Mouse (Mus musculus) embryonic facial prominence, embryonic 11.5 days (tissue): ENCODE results near the gene Spout1. TPM values are rescaled to one million over a fixed set of nuclear protein-coding genes. Genes with fewer than 3 reads are reported as not detected.

ENCODE experiments used
- ATAC-seq: fragments of 200-750 bp; cut with Nextera tagmentation; replicated peaks from 2 replicates; pipeline ENCODE4 v1.8.0; 2017; ENCODE audit warnings: low read depth; ENCODE audit not compliant: insufficient number of reproducible peaks, low FRiP score, low TSS enrichment
- DNase-seq: peaks from one replicate; pipeline ENCODE4 v3.0.0-alpha.2; 2015; ENCODE audit warnings: low spot score
- H3K27ac ChIP-seq: fragments of 300-500 bp; sonication (generic); replicated peaks from 2 replicates; pipeline ENCODE4 v1.5.1; 2014; ENCODE audit warnings: mild to moderate bottlenecking, low read depth, low read length, control low read depth
- H3K27me3 ChIP-seq: fragments of 300-500 bp; sonication (generic); 2 replicates; pipeline ENCODE4 v1.6.1; 2014; ENCODE audit warnings: mild to moderate bottlenecking, low read length, moderate library complexity, mixed read lengths; ENCODE audit not compliant: control insufficient read depth, insufficient read depth
- H3K36me3 ChIP-seq: fragments of 300-500 bp; sonication (generic); replicated peaks from 2 replicates; pipeline ENCODE4 v1.6.1; 2014; ENCODE audit warnings: low read depth, mild to moderate bottlenecking, low read length, moderate library complexity, mixed read lengths; ENCODE audit not compliant: control insufficient read depth, insufficient read depth
- H3K4me1 ChIP-seq: fragments of 300-500 bp; sonication (generic); 2 replicates; pipeline ENCODE4 v1.6.1; 2014; ENCODE audit warnings: low read length, mixed read lengths; ENCODE audit not compliant: control insufficient read depth, insufficient read depth
- H3K4me2 ChIP-seq: fragments of 300-500 bp; sonication (generic); 2 replicates; pipeline ENCODE4 v1.6.1; 2014; ENCODE audit warnings: low read depth, mild to moderate bottlenecking, control low read depth, low read length, moderate library complexity
- H3K4me3 ChIP-seq: fragments of 300-500 bp; sonication (generic); 2 replicates; pipeline ENCODE4 v1.5.1; 2014; ENCODE audit warnings: low read depth, low read length, control low read depth
- H3K9ac ChIP-seq: fragments of 300-500 bp; sonication (generic); replicated peaks from 2 replicates; pipeline ENCODE4 v1.6.1; 2014; ENCODE audit warnings: mild to moderate bottlenecking, control low read depth, low read length
- H3K9me3 ChIP-seq: fragments of 300-500 bp; sonication (generic); replicated peaks from 2 replicates; pipeline ENCODE4 v1.6.1; 2016; ENCODE audit warnings: mild to moderate bottlenecking, low read length, inconsistent platforms, mixed read lengths; ENCODE audit not compliant: control insufficient read depth
- whole genome bisulfite sequencing: fragments of 180-500 bp; shearing (Covaris S2); extraction: QIAGEN DNeasy Blood & Tissue Kit; methylation state at CpG from one replicate; pipeline ENCODE4 v1.1.7; 2014; 5-methylcytosine and 5-hydroxymethylcytosine counted together
- polyA plus RNA-seq: library from polyadenylated mRNA; unstranded; fragments of >200 nt; fragmentation: Nextera tagmentation; extraction: Ambion mirVana; gene quantifications from 2 replicates; pipeline ENCODE4 v1.2.1, GENCODE M21; 2014

Spout1 gene
- 75.4 and 82.5 TPM in 2 replicates for polyA plus RNA-seq

GRCm38 (mm10) chr2:30177700-30178675 lies at the start of gene Spout1:
Gene Spout1 (minus strand): TSS chr2:30178459.
- peak within 1 kb of the TSS; percentile 53 for H3K4me2 ChIP-seq
- peaks cover 6% of the 10 kb centered on the region for H3K4me1 ChIP-seq
- ATAC-seq (peak; percentile 96), DNase-seq (peak; percentile 97)
- 0 out of 2 replicates have a peak within 1 kb of the TSS, but pooled peaks have one; percentile 10 for H3K27ac ChIP-seq
- H3K9me3 ChIP-seq = no peaks in the 10 kb centered on the region
- H3K4me3 ChIP-seq = peak within 1 kb of the TSS; percentile 73
- peaks cover 10% of the 10 kb centered on the region for H3K36me3 ChIP-seq
- H3K27me3 ChIP-seq = no peaks in the 10 kb centered on the region
- H3K9ac ChIP-seq = peak within 1 kb of the TSS; percentile 78
- WGBS = 2% methylated on average over 54 of the region's 54 CpGs

GRCm38 (mm10) chr2:30216293-30216692 lies 38.0 kb upstream of the Spout1 start:
- Histone ChIP-seq H3K9ac (no peak overlapping the region), H3K4me2 (no peak overlapping the region), H3K4me3 (no peak overlapping the region), H3K9me3 (no peaks in the 10 kb centered on the region), H3K36me3 (no peaks in the 10 kb centered on the region), H3K27ac (no peak overlapping the region), H3K4me1 (no peaks in the 10 kb centered on the region), H3K27me3 (no peaks in the 10 kb centered on the region)
- DNase-seq = no peak
- no peak for ATAC-seq
- WGBS = 93% methylated on average over 5 of the region's 5 CpGs

GRCm38 (mm10) chr2:30215493-30215892 lies 37.2 kb upstream of the Spout1 start:
- no peaks in the 10 kb centered on the region for H3K27me3 ChIP-seq
- ATAC-seq (no peak), DNase-seq (no peak)
- no peak overlapping the region for H3K9ac ChIP-seq
- H3K4me3 ChIP-seq = no peak overlapping the region
- H3K27ac ChIP-seq = no peak overlapping the region
- H3K4me1 ChIP-seq = no peaks in the 10 kb centered on the region
- 79% methylated on average over 6 of the region's 6 CpGs for WGBS
- no peak overlapping the region for H3K4me2 ChIP-seq
- H3K36me3 ChIP-seq = no peaks in the 10 kb centered on the region
- no peaks in the 10 kb centered on the region for H3K9me3 ChIP-seq

GRCm38 (mm10) chr2:30214745-30215144 lies 36.5 kb upstream of the Spout1 start:
- ATAC-seq (no peak), DNase-seq (no peak)
- 81% methylated on average over 3 of the region's 3 CpGs for WGBS

GRCm38 (mm10) chr2:30212951-30213350 lies 34.7 kb upstream of the Spout1 start:
- Histone ChIP-seq H3K4me2 (no peak overlapping the region), H3K9ac (no peak overlapping the region), H3K36me3 (no peaks in the 10 kb centered on the region), H3K4me3 (no peak overlapping the region), H3K9me3 (no peaks in the 10 kb centered on the region), H3K27ac (no peak overlapping the region), H3K27me3 (no peaks in the 10 kb centered on the region), H3K4me1 (no peaks in the 10 kb centered on the region)
- DNase-seq (no peak), ATAC-seq (no peak)
- WGBS = 75% methylated on average over 1 of the region's 1 CpGs

More at GRCm38 (mm10) chr2:30214745-30215144, 36.5 kb upstream of the Spout1 start:
- Histone ChIP-seq H3K4me3 (no peak overlapping the region), H3K9me3 (no peaks in the 10 kb centered on the region), H3K4me2 (no peak overlapping the region), H3K4me1 (no peaks in the 10 kb centered on the region), H3K9ac (no peak overlapping the region), H3K27ac (no peak overlapping the region), H3K27me3 (no peaks in the 10 kb centered on the region), H3K36me3 (no peaks in the 10 kb centered on the region)

GRCm38 (mm10) chr2:30212169-30212545 lies 33.9 kb upstream of the Spout1 start:
- no peaks in the 10 kb centered on the region for H3K9me3 ChIP-seq
- no peaks in the 10 kb centered on the region for H3K4me1 ChIP-seq
- no peaks in the 10 kb centered on the region for H3K27me3 ChIP-seq
- no peak overlapping the region for H3K4me3 ChIP-seq
- no peak for ATAC-seq
- no peak overlapping the region for H3K9ac ChIP-seq
- DNase-seq = no peak
- H3K27ac ChIP-seq = no peak overlapping the region
- WGBS = 73% methylated on average over 4 of the region's 4 CpGs
- no peak overlapping the region for H3K4me2 ChIP-seq
- no peaks in the 10 kb centered on the region for H3K36me3 ChIP-seq

GRCm38 (mm10) chr2:30211408-30212168 lies 33.3 kb upstream of the Spout1 start:
- Histone ChIP-seq H3K9me3 (no peaks in the 10 kb centered on the region), H3K9ac (no peak overlapping the region), H3K4me3 (no peak overlapping the region), H3K27me3 (no peaks in the 10 kb centered on the region), H3K4me1 (no peaks in the 10 kb centered on the region), H3K4me2 (no peak overlapping the region), H3K36me3 (no peaks in the 10 kb centered on the region), H3K27ac (no peak overlapping the region)
- WGBS = 63% methylated on average over 6 of the region's 6 CpGs
- ATAC-seq (no peak), DNase-seq (no peak)
